Mouse (Mus musculus): ENCODE measurements around the gene Lhpp. TPM values are rescaled to one million over a fixed set of nuclear protein-coding genes. Genes with fewer than 3 reads are reported as not detected.
A peak's percentile ranks its signal among the peaks of the same experiment; 100 is the strongest.
"Not testable (repeated sequence)": the region's sequence is repeated elsewhere in the genome, so short reads cannot be mapped to it uniquely, and the experiment has no call there.

The Lhpp gene
- polyA plus RNA-seq, 1 experiment: 39.7 TPM

DNA sequence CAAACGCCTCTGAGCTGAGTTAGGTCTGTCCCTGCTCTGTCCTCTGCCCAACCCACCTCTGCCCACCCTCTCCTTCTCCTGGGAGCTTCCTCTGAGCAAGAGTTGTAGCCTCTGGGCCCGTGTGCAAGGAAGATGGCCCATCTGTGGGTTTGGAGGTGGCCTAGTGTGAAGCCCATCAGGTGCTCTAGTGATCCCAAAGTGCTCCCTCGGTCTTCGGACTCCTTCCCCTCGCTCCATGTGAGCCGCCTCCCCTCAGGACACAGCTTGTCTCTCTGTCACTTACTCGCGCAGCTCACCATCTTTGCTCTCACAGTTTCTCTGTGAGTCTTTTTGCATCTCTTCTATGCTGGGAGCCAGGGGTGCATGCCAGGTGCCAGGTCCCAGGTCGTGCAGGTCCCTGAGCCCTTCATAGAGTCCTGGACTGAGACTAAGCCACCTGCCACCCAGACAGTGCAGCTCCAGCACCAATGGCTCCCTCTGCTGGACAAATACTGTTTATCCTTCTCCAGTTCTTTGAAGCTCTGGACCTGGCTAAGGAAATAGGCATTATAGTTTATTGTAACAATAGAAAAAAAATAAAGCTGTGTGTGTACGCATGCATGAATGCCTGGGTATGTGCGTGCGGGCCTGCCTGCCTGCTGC, 28.1 kb downstream of the Lhpp start:
- DNase-seq (ENCODE audit: low read depth, low spot score): peak; percentile 45
- WGBS: 56% methylated on average over 12 of the region's 12 CpGs

GRCm38 (mm10) chr7:132640946-132641345, 30.5 kb downstream of the Lhpp start:
- no peak for DNase-seq (ENCODE audit: low read depth, low spot score)
- WGBS: 67% methylated on average over 9 of the region's 9 CpGs

- WGBS: 96% methylated on average over 1 of the region's 1 CpGs
- no peak for DNase-seq (ENCODE audit: low read depth, low spot score)
Observed at GRCm38 (mm10) chr7:132641606-132642005, 31.2 kb downstream of the Lhpp start.

- DNase-seq (ENCODE audit: low read depth, low spot score): peak; percentile 74
- WGBS: 33% methylated on average over 11 of the region's 11 CpGs
Observed at GRCm38 (mm10) chr7:132644605-132645279, 34.3 kb downstream of the Lhpp start.

GRCm38 (mm10) chr7:132646514-132646913, 36.1 kb downstream of the Lhpp start:
- DNase-seq (ENCODE audit: low read depth, low spot score): no peak
- WGBS: 96% methylated on average over 1 of the region's 1 CpGs

DNA sequence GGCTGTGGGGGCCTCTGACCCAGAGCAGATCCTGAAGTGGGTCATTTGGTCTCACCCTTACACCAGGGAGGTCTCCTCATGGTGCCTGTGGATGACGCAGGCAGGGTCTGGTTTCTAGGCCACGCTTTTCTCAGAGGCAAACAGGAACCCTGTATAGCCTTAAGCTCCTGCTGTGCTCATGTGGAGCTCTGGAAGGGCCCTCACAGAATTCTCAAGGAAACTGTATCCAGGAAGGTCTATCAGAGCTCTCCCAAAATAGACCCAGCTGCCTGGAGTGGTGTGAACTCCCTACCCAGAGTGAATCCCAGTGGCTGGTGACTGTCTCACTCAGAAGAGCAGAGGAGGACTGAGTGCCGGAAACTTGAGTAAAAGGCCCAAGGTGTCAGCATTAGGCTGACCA, 44.0 kb downstream of the Lhpp start:
- no peak for DNase-seq (ENCODE audit: low read depth, low spot score)
- 97% methylated on average over 3 of the region's 3 CpGs for WGBS

GRCm38 (mm10) chr7:132656075-132656474, 45.6 kb downstream of the Lhpp start:
- 15% methylated on average over 9 of the region's 9 CpGs for WGBS

DNA sequence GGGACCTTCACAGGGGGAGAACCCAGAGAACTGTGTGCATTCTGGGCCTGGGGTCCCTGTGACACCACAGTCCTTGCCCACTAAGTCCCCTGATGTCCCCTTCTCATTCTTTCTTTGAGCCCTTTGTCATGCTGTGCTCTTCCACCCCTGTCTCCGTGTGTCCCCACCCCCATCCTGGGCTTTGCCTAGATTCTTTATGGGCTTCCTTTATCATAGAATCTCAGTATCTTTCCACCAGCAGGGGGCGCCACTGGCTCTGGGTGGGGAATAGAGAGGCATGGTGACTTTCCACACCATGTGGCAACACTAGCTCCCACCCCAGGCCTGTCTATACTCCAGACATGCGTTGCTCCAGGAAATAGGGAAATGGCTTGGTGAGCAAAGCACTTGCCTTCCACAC, 46.1 kb downstream of the Lhpp start:
- peak; percentile 81 for DNase-seq (ENCODE audit: low read depth, low spot score)
- 0% methylated on average over 3 of the region's 3 CpGs for WGBS

More at GRCm38 (mm10) chr7:132656075-132656474, 45.6 kb downstream of the Lhpp start:
- DNase-seq (ENCODE audit: low read depth, low spot score): peak; percentile 75

- WGBS: 71% methylated on average over 14 of the region's 14 CpGs
- DNase-seq (ENCODE audit: low read depth, low spot score): no peak
Observed at GRCm38 (mm10) chr7:132657371-132658057, 47.1 kb downstream of the Lhpp start.

GRCm38 (mm10) chr7:132658058-132658450, 47.6 kb downstream of the Lhpp start:
- WGBS: 50% methylated on average over 9 of the region's 9 CpGs
- no peak for DNase-seq (ENCODE audit: low read depth, low spot score)

- 84% methylated on average over 5 of the region's 5 CpGs for WGBS
- DNase-seq (ENCODE audit: low read depth, low spot score): no peak
Observed at GRCm38 (mm10) chr7:132658688-132659087, 48.2 kb downstream of the Lhpp start.

- no peak for DNase-seq (ENCODE audit: low read depth, low spot score)
- 76% methylated on average over 7 of the region's 7 CpGs for WGBS
Observed at GRCm38 (mm10) chr7:132659633-132660032, 49.2 kb downstream of the Lhpp start.

- 60% methylated on average over 6 of the region's 6 CpGs for WGBS
- not testable (repeated sequence) for DNase-seq (ENCODE audit: low read depth, low spot score)
Observed at GRCm38 (mm10) chr7:132662831-132663230, 52.4 kb downstream of the Lhpp start.

GRCm38 (mm10) chr7:132664815-132665214, 54.4 kb downstream of the Lhpp start:
- no peak for DNase-seq (ENCODE audit: low read depth, low spot score)
- WGBS: 81% methylated on average over 6 of the region's 6 CpGs

GRCm38 (mm10) chr7:132665664-132666382, 55.4 kb downstream of the Lhpp start:
- WGBS: 91% methylated on average over 8 of the region's 8 CpGs
- no peak for DNase-seq (ENCODE audit: low read depth, low spot score)

GRCm38 (mm10) chr7:132666516-132666915, 56.1 kb downstream of the Lhpp start:
- 94% methylated on average over 4 of the region's 4 CpGs for WGBS
- DNase-seq (ENCODE audit: low read depth, low spot score): no peak

DNA sequence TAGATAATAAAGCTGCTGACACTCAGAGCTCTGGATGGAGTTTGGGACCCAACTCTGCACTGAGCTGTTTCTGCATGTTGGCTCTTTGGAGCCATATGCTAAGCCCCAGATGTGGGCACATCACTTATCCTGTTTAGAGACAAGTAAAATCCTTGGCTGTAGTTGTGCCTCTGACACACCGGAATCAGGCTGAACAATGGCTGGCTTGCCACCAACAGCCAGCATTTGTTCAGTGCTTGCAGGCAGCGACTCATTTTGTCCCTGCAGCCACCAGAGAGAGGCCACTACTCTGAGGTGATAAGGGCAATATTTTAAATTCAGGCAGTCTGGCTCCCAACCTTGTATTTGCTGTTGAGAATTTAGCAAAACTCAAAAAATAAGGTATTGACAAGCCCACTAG, 58.2 kb downstream of the Lhpp start:
- 69% methylated on average over 2 of the region's 2 CpGs for WGBS
- no peak for DNase-seq (ENCODE audit: low read depth, low spot score)

GRCm38 (mm10) chr7:132669999-132670862, 59.8 kb downstream of the Lhpp start:
- no peak for DNase-seq (ENCODE audit: low read depth, low spot score)
- WGBS: 77% methylated on average over 20 of the region's 20 CpGs

GRCm38 (mm10) chr7:132670863-132671165, 60.4 kb downstream of the Lhpp start:
- DNase-seq (ENCODE audit: low read depth, low spot score): no peak
- 62% methylated on average over 3 of the region's 3 CpGs for WGBS
